Mouse (Mus musculus) frontal cortex, postnatal 25 days (tissue): ENCODE data around the gene Tulp4.

Experiments used
- DNase-seq, 2 experiments: peaks; one replicate each; pipeline ENCODE4 v3.0.0; 2022; ENCODE audit warnings: low spot score in 2 of 2

Tulp4 gene

DNA sequence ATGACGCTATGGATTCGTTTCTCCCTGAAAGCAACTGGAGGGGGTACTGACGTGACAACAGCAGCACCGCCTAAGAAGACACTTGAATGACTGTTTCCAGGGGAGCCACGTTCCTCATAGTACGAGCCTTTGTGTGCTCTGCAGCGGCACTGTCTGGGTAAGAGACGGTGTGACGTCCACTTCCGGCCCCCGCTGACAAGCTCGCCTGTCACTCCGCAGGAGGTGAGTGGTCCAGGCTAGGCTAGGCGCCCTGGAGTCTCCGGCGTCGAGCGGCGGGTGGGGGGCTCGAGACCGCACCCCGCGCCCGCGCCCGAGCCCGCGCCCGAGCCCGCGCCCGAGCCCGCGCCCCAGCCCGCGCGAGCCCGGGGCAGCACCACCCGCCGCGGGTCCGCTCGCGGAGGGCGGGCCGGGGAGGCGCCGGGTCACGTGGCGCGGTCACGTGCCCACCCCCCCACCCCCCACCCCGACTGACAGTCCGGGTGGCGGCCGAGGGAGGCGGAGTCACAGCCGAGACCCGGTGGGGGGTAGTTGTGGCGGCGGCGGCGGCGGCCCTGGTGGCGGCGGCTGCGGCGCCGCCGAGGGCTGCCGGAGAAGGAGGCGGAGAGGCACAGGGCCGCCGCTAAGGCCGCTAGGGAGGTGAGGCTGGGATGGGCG, at the start of gene Tulp4:
TSS of gene Tulp4 (plus strand) at position 77 of the 654 bp plus-strand sequence.
- DNase-seq, result peak; percentile 62 to 69

DNA sequence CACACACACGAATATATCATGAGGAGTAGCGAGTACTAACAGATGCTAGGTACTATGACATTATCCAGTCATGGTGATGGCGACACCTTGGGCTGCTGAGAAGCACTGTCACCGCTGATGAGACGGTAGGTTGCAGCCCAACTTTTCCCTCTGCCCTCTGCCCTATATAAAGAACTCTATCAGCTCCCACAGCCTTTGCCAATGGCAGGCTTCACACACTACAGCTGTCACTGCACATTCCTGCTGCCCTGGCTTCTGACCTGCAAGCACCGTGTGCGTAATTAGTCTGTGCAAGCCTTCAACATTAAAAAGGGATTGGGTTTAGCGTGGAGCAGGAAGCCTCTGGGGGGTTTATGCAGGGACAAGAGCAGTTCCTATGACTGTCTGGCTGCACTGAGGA, 43.4 kb upstream of the Tulp4 start:
- no peak for DNase-seq

DNA sequence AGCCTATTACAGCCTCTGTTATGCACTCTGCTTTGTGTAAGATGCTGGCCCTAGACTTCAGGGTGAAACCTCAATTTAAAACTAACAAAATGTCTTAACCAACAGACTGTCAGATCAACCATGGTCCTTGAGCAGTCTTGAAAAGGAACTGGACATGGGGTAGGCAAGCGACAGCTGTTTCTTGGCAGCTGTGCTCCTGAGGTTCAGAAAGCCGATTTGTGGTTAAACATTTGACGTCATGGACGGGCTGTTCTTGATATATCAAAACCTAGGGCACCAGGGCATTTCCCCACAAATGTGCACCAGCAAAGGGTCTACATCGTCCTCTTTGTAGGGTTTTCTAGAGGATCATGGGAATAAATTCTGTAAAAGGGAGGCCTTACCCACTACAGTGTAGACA, 42.7 kb upstream of the Tulp4 start:
- DNase-seq, result no peak

DNA sequence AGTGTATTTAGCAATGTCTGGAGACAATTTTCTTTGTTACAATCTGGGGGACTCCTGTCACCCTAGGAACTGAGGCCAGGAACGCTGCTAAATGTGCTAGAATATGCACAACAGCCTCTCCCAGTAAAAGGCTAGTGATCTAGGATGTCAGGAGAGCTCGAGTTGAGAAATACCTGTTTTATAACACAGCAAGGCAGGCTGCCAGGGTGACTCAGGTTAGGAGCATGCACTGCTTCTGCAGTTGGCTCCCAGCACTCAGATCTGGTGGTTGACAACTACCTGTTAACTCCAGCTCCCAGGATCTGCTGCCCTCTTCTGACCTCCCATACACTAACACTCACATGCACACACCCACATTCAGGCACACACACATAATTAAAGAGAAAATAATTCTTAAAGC, 40.2 kb upstream of the Tulp4 start:
- DNase-seq, result no peak

DNA sequence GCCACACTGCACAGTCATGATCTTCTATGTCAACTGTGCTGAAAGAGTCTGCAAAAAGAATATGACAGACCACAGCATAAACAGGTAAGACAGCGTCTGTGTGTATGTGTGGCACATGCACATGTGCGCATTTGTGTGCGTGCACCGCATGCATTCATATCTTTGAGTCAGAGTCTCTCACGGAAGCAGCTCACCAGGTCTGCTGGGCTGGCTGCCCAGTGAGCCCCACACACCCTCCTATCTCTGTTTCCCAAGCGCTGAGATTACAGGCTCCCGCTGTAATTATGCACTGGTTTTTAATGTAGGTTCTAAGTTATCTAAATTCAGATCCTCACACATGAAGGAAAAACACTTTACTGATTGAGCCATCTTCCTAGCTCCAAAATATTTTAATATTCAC, 38.6 kb upstream of the Tulp4 start:
- no peak for DNase-seq

DNA sequence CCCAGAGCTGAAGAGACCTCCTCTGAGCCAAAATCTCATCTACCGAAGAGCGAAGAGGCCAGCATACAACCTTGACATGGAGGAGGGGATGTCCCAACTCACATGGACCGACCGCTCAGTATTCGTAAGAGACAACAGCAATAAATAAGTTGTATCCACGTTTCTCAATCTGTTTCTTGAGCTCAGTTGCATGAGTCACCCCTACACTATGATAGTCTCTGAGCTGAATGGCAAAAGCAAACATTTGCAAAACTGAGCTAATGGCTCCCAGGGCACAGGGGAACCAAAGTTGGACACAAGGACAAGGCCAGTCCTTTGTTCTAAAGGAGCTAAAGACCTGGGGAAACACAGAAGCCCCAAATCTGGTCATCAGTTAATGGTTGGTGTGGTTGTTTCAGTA, 36.4 kb upstream of the Tulp4 start:
- DNase-seq, result no peak

DNA sequence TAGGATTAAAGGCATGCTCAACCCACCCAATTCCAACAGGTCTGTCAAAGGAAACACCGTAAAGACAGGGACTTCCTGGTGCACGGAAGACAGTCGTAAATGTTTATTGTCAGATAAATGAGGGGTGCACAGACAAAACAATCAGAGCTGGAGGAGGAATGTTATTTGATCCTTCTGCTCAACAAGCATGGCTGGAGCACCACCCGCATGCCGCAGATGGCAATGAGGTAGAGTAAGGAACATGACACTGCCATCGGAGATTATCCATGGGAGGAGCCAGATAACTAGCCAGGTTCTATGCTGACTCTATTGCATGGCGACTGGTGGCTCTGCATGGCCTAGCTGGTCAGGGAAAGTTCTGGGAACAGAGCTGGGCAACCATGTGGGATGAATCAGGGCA, 32.8 kb upstream of the Tulp4 start:
- no peak for DNase-seq

DNA sequence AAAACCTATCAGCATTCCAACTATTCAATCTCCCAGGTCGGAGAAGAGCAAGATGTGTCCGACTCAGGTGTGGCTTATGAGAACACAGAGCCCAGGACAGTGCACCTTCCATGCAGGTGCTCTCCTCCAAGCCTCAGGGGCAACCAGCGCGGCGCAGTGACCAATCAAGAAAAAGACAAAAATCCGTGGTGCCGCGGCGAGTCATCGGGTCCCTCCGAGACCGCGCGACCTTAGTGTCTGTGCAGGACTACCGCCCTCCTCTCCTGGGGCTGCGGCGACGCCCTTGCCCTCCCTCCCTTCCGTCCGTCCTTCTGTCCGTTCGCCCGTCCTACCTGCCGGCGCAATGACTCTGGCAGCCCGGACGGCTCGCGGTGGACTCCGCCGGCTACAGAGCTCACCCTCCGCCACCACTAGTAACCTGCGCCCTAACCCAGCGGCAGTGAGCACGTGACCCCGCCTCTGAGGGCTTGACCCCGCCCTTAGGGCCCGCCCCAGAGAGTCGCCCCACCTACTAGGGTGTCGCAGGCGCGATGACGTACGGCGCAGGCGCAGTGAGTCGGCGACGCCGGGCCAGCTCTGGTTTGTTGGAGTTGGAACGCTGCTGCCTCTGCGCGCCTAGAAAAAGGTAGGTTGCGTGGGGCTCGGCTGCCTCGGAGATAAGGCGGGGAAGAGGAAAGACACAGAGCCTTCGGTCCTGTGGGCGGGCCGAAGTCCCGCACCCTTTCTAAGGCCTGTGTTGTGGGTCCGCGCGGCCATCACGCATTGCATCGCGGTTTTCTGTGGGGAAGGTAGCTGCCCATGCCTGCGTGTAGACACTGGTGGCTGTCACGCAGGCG, 26.7 kb upstream of the Tulp4 start, which contains the start of the genes Serac1 and Gtf2h5:
TSS of gene Serac1 (minus strand) at position 455 of the 836 bp plus-strand sequence.
TSS of gene Gtf2h5 (plus strand) at position 500 of the 836 bp plus-strand sequence.
- peak; percentile 97 for DNase-seq

DNA sequence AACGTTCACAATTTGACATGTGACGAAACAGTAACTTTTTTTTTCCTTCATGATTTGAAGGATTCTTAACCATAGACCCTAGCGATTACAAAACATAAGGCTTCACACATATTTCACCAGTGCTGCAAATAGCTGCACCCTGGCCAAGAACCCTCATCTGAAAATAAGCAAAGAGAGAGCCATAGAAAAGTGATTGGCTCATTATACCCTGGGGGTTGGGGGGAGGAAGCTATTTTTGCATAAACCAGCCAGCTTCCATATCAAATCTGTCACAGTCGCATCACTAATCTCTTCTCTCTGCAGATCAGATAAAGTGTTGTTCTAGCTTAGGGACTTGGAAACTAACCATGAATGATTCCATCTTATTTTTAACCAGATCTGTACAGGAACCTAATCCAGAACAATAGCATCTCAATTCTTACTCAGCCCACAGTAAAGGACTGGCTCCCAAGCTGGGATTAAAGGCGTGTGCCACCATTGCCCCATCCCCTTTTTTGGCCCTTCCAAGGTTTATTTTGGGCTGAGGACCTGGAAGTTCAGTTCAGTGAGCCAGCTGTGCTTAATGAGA, 22.8 kb upstream of the Tulp4 start:
- no peak for DNase-seq

DNA sequence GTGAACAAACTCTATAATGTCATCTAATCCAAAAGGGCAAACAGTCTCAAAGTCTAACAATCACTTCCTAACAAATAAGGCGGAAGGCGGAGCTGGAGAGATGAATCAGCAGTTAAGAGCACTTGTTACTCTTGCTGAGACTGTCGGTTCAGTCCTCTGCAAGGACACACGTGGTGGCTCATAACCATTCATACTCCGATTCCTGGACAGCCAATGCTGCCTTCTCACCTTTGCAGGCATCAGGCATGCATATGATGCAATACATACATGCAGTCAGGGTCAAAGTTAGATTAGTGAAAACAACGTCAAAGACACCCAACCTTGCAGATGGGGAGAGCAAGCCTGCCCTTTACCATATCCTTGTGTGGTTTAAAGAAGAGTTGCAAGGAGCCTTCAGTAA, 14.6 kb upstream of the Tulp4 start:
- DNase-seq, result no peak

DNA sequence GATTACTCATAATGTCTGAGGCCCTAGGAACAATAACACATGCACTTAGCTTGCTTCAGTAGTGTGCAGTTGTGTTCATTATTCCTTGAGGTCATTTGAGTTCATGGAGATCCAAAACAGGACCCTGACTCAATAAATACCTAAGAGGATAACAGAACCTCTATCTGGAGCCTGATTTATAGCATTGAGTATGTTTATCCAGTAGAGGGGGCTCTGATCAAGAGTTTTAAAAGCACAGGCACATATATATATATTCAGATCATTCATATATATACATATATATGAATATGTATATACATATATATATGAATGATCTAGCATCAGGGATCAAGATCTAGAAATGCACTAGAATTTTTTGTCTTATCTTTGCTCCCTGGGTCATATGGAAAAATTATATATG, 10.7 kb upstream of the Tulp4 start:
- no peak for DNase-seq

DNA sequence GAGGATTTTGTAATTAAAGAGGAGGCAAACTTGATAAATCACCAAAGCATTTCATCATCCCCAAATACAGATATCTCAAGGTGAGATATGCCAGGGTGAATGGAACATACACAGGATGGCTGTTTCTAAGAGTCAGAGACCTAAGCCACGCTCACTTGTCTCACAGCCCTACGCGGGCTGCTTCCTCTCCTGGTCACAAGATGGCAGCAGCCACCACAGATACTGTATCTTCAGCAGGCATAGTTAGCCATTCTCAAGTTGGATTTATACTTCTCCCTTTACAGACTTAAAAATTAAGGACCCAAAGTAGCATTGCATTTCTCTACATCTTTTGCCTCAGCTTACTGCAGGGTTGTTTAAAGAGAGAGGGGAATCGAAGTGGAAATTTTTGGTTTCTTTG, 8.4 kb upstream of the Tulp4 start:
- DNase-seq, result peak; percentile 33

DNA sequence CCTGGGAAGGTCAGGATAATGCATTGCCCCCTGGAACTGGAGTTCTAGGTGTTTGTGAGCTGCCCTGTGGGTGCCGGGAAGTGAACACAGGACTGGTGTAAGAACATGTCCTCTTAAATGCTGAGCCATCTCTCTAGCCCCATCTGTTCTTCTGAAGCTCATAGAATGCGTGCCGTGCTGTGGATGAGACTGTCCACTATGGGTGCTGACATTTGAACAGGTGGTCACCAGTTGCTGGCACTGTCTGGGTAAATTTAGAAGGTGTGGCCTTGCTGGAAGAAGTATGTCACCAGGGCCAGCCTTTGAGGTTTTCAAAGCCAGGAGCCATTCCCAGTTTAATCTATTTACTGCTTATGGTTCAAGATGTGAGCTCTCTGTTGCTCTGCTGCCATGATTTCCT, 4.0 kb upstream of the Tulp4 start:
- DNase-seq, result no peak

DNA sequence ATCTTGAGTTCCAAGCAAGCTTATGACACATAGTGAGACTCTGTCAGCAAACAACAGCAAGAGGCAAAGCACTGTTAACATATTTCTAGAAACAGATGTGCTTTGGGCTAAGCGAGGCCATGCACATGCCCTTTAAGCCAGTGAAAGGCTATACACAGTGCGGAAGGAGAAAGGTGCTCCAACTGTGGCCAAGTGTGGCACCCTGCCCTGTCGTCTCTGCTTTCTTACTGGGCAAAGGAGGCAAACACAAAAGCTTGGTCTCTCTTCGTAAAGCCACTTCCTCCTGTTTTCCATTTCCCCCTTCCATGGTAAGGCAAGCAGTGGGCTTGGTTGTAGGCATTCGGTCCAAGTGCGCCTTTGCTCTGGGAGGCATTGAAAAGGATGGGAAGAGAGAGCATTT, 2.7 kb upstream of the Tulp4 start:
- DNase-seq, result no peak

DNA sequence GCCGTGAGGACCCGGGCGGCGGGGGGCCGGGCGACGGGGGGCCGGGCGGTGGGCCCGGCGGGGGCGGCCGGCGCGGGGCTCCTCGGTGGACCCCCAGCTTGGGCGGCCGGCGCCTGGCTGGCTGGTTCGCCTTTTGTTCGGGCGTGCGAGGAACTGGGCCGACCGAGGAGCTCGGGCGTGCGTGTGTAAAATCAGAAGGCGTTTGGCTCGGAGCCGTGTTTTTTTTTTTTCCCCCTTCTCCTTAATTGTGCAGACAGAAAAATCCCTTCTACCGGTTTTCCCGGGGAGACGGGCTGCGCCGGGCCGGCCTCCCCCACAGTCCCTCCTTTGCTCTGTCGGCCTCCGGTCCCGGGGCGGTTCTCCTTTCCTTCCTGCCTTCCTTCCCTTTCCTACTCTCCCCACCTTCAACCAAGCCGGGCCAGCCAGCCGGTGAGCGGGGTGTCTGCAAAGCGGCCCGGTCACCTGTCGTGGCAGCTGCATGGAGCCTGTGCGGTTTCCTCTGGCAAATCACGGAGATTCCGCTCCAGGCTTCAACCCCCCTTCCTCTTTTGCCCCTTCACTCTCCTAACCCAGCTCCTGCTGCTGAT, 871 bp downstream of the Tulp4 start:
- peak; percentile 23 to 32 for DNase-seq

DNA sequence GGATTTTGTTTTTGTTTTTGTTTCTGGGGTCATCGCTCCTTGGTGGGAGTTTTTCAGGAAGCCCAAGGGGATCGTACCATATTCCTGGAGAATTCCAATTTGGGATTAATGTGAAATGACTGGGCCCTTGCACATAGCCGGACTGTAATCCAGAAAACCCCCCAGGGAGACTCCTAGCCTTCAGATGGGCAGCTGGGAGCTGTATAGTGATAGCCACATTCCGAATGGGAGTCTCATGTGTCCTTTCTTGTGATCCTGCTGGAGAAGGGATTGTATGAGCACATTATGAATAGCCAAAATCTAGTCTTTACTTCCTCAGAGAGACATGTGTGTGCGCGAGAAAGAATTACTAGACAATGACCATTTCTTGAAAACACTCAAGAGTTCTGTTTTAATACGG, 1.9 kb downstream of the Tulp4 start:
- DNase-seq, result no peak

DNA sequence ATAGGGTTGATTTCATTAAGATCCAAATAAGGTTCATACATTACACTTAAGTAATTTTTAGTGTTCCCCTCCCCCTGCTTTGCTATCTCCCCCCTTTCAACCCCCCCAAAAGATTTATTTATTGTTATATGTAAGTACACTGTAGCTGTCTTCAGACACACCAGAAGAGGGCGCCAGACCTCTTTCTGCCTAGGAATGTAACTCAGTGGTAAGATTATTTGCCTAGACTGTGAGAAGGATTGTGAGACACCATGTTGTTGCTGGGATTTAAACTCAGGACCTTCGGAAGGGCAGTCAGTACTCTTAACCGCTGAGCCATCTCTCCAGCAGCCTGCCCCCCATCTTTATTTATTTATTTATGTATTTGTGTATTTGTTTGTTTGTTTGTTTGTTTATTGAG, 4.7 kb downstream of the Tulp4 start:
- no peak for DNase-seq

DNA sequence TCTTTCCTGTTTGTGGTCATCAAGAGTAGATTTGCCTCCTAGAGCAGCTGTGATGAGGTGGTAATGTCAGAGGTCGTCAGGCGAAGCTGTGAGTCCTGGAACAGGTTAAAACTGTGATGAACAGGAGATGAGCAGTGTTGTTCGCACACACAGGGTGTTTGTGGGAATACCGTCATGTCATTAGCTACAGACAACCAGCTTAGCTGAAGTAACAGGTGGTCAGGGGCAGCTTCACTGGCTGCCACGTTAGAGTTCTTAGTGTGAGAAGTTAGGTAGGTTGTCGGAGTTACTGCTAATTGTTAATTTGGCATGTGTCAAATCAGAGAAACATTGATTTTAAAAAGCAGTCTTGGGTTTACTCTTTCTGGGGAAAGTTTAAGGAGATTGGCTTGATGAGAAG, 7.4 kb downstream of the Tulp4 start:
- no peak for DNase-seq

DNA sequence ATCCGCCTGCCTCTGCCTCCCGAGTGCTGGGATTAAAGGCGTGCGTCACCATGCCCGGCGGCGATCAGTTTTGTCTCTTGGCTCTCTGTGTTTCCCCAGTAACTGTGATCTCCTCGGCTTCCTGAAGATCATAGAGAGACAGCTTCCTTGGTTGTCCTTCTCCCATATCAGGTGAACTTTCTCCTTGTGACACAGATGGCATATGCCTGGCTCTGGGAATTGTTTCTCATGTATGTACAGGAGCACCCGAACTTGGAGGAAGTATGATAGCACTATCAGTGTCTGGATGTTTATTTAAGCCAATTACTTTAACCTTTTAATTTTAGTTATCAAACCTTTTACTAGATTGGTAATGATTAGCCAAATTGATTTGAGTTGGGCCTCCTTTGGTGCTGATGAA, 8.8 kb downstream of the Tulp4 start:
- no peak for DNase-seq

DNA sequence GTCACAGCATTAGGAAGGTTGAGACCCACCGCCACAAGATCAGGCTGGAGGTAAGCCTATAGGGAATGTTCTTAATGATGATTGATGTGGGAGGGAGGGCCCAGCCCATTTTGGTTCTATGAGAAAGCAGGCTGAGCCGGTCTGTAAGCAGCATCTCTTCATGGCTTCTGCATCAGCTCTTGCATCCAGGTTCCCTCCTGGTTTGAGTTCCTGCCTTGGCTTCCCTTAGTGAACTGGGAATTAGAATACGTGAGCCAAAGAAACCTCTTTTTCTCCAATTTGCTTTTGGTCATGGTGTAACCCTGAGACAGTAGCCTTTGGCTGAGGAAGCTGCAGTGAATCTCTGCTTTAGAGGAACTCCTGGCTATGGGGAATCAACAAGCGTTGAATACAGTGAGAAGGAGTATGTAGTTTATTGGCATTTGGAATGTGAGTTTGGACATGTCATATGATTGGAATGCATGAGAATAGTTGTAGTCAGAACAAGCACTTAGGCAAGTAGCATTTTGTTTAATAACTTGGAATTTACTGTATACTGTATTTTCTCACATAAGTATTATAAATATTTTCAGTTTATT, 11.0 kb downstream of the Tulp4 start:
- DNase-seq, result no peak

DNA sequence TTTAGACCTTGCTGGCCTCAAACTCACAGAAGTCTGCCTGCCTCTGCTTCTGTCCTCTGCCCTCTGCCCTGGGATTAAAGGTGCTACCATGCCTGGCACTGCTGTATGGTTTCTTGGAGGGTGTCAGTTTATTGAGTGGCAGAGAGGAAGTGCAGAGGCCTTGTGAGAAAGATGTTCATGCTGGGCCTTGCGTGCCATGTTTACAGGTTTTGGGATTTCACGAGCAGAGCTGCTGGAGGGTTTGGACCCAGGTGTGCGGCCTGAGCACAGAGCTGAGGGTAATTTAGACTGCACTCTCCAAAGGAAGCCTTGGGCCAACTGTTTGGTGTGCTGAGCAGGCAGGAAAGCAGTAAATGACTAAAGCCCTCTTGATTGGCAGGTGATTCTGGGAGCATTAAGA, 11.7 kb downstream of the Tulp4 start:
- no peak for DNase-seq

DNA sequence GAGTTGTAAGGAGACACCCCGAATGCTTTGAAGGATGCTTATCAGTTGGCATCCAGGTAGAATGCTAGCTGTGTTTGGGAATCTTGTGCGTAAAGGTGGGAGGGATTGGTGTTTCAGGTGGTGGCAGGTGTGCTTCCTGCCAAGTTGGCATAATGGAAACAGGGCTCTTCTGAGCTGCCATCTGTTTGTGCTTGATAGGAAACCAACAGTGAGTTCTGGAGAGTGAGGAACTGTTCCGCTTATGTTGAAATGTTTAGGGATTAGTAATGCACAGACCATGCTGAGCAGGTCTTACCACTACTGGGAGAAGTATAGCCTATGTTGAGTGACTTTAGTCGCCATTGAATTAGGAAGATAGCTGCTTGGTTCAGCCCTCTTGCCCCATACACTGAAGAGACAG, 12.6 kb downstream of the Tulp4 start:
- no peak for DNase-seq
